Mouse (Mus musculus) forebrain, embryonic 12.5 days (tissue): ENCODE measurements around the gene Efna2. TPM values are rescaled to one million over a fixed set of nuclear protein-coding genes. Genes with fewer than 3 reads are reported as not detected.
"Not testable (repeated sequence)": the region's sequence is repeated elsewhere in the genome, so short reads cannot be mapped to it uniquely, and the experiment has no call there.

Experiments
- ATAC-seq: fragments of 200-750 bp; cut with Nextera tagmentation; 2 replicates; pipeline ENCODE4 v1.8.0; 2017; ENCODE audit warnings: moderate TSS enrichment; ENCODE audit not compliant: low FRiP score
- H3K27ac ChIP-seq: fragments of 300-500 bp; sonication (generic); 2 replicates; pipeline ENCODE4 v1.5.1; 2016; ENCODE audit warnings: mild to moderate bottlenecking
- H3K27me3 ChIP-seq: fragments of 300-500 bp; sonication (generic); 2 replicates; pipeline ENCODE4 v1.6.1; 2016; ENCODE audit warnings: mild to moderate bottlenecking
- H3K36me3 ChIP-seq: fragments of 300-500 bp; sonication (generic); replicated peaks from 2 replicates; pipeline ENCODE4 v1.6.1; 2016; ENCODE audit warnings: mild to moderate bottlenecking
- H3K4me1 ChIP-seq: fragments of 300-500 bp; sonication (generic); 2 replicates; pipeline ENCODE4 v1.6.1; 2016
- H3K4me2 ChIP-seq: fragments of 300-500 bp; sonication (generic); 2 replicates; pipeline ENCODE4 v1.6.1; 2016; ENCODE audit warnings: mild to moderate bottlenecking, moderate library complexity
- H3K4me3 ChIP-seq: fragments of 300-500 bp; sonication (generic); replicated peaks from 2 replicates; pipeline ENCODE4 v1.5.1; 2016; ENCODE audit warnings: mild to moderate bottlenecking
- H3K9ac ChIP-seq: fragments of 300-500 bp; sonication (generic); 2 replicates; pipeline ENCODE4 v1.6.1; 2016; ENCODE audit warnings: mild to moderate bottlenecking
- H3K9me3 ChIP-seq: fragments of 300-500 bp; sonication (generic); 2 replicates; pipeline ENCODE4 v1.6.1; 2016
- WGBS: fragments of 180-500 bp; shearing (Covaris S2); methylation state at CpG from one replicate; pipeline ENCODE4 v1.1.7; 2016; 5-methylcytosine and 5-hydroxymethylcytosine counted together
- polyA plus RNA-seq: library from polyadenylated mRNA; unstranded; fragments of >200 nt; fragmentation: Nextera tagmentation; extraction: Ambion mirVana; gene quantifications from 2 replicates; pipeline ENCODE4 v1.2.1, GENCODE M21; 2016

The Efna2 gene
- polyA plus RNA-seq, 1 experiment from 2014 or later: 48.9 TPM

- not testable (repeated sequence) for H3K9me3 ChIP-seq, ATAC-seq, H3K4me3 ChIP-seq
- 87% methylated on average over 4 of the region's 4 CpGs for WGBS
- H3K27ac ChIP-seq: peak overlapping the region; percentile 75
- peaks cover 64% of the 10 kb centered on the region for H3K4me1 ChIP-seq
- H3K27me3 ChIP-seq: peaks cover 17% of the 10 kb centered on the region
- H3K9ac ChIP-seq: peak overlapping the region; percentile 25; the same call in 1 of the 2 replicates
- H3K36me3 ChIP-seq: peaks cover 15% of the 10 kb centered on the region
- peak overlapping the region; percentile 74 for H3K4me2 ChIP-seq
These were observed 13.1 kb upstream of the Efna2 start for GRCm38 (mm10) chr10:80166136-80166535.

- Histone ChIP-seq H3K4me1 (peaks cover 67% of the 10 kb centered on the region), H3K36me3 (peaks cover 29% of the 10 kb centered on the region), H3K4me3 (peak overlapping the region; percentile 93), H3K9ac (peak overlapping the region; percentile 98), H3K9me3 (no peaks in the 10 kb centered on the region), H3K4me2 (peak overlapping the region; percentile 91), H3K27ac (peak overlapping the region; percentile 99), H3K27me3 (peaks cover 17% of the 10 kb centered on the region)
- peak; percentile 93 for ATAC-seq
- WGBS: under 1% methylated on average over 54 of the region's 55 CpGs
These were observed 11.7 kb upstream of the Efna2 start for GRCm38 (mm10) chr10:80167460-80168037.

- Histone ChIP-seq H3K27ac (peak overlapping the region; percentile 99), H3K4me3 (peak overlapping the region; percentile 93), H3K27me3 (peaks cover 11% of the 10 kb centered on the region), H3K4me1 (peaks cover 69% of the 10 kb centered on the region), H3K9me3 (no peaks in the 10 kb centered on the region), H3K9ac (peak overlapping the region; percentile 98), H3K36me3 (peaks cover 29% of the 10 kb centered on the region), H3K4me2 (peak overlapping the region; percentile 91)
- under 1% methylated on average over 48 of the region's 48 CpGs for WGBS
- ATAC-seq: peak; percentile 56
These were observed 11.1 kb upstream of the Efna2 start for GRCm38 (mm10) chr10:80168038-80168661.

GRCm38 (mm10) chr10:80169070-80169469, 10.2 kb upstream of the Efna2 start:
- Histone ChIP-seq H3K4me2 (peak overlapping the region; percentile 91), H3K9me3 (no peaks in the 10 kb centered on the region), H3K36me3 (peaks cover 29% of the 10 kb centered on the region), H3K4me3 (peak overlapping the region; percentile 93), H3K27me3 (peaks cover 5% of the 10 kb centered on the region; the same call in 1 of the 2 replicates), H3K27ac (peak overlapping the region; percentile 99; the same call in 1 of the 2 replicates), H3K9ac (peak overlapping the region; percentile 98), H3K4me1 (peaks cover 72% of the 10 kb centered on the region)
- 65% methylated on average over 1 of the region's 1 CpGs for WGBS
- no peak for ATAC-seq

- no peaks in the 10 kb centered on the region for H3K9me3 ChIP-seq
- peaks cover 29% of the 10 kb centered on the region for H3K36me3 ChIP-seq
- H3K27me3 ChIP-seq: no peaks in the 10 kb centered on the region
- 0 out of 2 replicates have a peak overlapping the region, but pooled peaks have one; percentile 29 for H3K9ac ChIP-seq
- peaks cover 68% of the 10 kb centered on the region for H3K4me1 ChIP-seq
- H3K4me3 ChIP-seq: no peak overlapping the region; the same call in 1 of the 2 replicates
- no peak overlapping the region for H3K27ac ChIP-seq
- H3K4me2 ChIP-seq: peak overlapping the region; percentile 91; the same call in 1 of the 2 replicates
- WGBS: 95% methylated on average over 7 of the region's 7 CpGs
- ATAC-seq: no peak
These were observed 9.6 kb upstream of the Efna2 start for GRCm38 (mm10) chr10:80169651-80170050.

- no peaks in the 10 kb centered on the region for H3K27me3 ChIP-seq
- H3K4me2 ChIP-seq: no peak overlapping the region
- H3K9ac ChIP-seq: 0 out of 2 replicates have a peak overlapping the region, but pooled peaks have one; percentile 29
- 0 out of 2 replicates have a peak overlapping the region, but pooled peaks have one; percentile 13 for H3K27ac ChIP-seq
- 95% methylated on average over 16 of the region's 16 CpGs for WGBS
- peaks cover 68% of the 10 kb centered on the region for H3K4me1 ChIP-seq
- peaks cover 29% of the 10 kb centered on the region for H3K36me3 ChIP-seq
- ATAC-seq: no peak
- H3K9me3 ChIP-seq: no peaks in the 10 kb centered on the region
- H3K4me3 ChIP-seq: no peak overlapping the region; the same call in 1 of the 2 replicates
These were observed 9.2 kb upstream of the Efna2 start for GRCm38 (mm10) chr10:80170052-80170451.

- H3K4me1 ChIP-seq: peaks cover 67% of the 10 kb centered on the region
- no peaks in the 10 kb centered on the region for H3K27me3 ChIP-seq
- H3K9me3 ChIP-seq: no peaks in the 10 kb centered on the region
- H3K9ac ChIP-seq: 0 out of 2 replicates have a peak overlapping the region, but pooled peaks have one; percentile 29
- H3K4me2 ChIP-seq: no peak overlapping the region
- 96% methylated on average over 19 of the region's 19 CpGs for WGBS
- H3K4me3 ChIP-seq: no peak overlapping the region
- H3K27ac ChIP-seq: 0 out of 2 replicates have a peak overlapping the region, but pooled peaks have one; percentile 13
- peaks cover 29% of the 10 kb centered on the region for H3K36me3 ChIP-seq
- no peak for ATAC-seq
These were observed 8.7 kb upstream of the Efna2 start for GRCm38 (mm10) chr10:80170601-80171021.

GRCm38 (mm10) chr10:80171252-80171651, 8.0 kb upstream of the Efna2 start:
- Histone ChIP-seq H3K4me3 (peak overlapping the region; percentile 14), H3K4me2 (peak overlapping the region; percentile 8; the same call in 1 of the 2 replicates), H3K9ac (no peak overlapping the region), H3K36me3 (peaks cover 29% of the 10 kb centered on the region), H3K4me1 (peaks cover 69% of the 10 kb centered on the region), H3K27me3 (no peaks in the 10 kb centered on the region), H3K9me3 (no peaks in the 10 kb centered on the region), H3K27ac (peak overlapping the region; percentile 86)
- 94% methylated on average over 15 of the region's 15 CpGs for WGBS
- no peak for ATAC-seq

GRCm38 (mm10) chr10:80171760-80172526, 7.3 kb upstream of the Efna2 start:
- peaks cover 67% of the 10 kb centered on the region for H3K4me1 ChIP-seq
- no peaks in the 10 kb centered on the region for H3K27me3 ChIP-seq
- no peaks in the 10 kb centered on the region for H3K9me3 ChIP-seq
- no peak for ATAC-seq
- peak overlapping the region; percentile 45 for H3K4me3 ChIP-seq
- H3K4me2 ChIP-seq: peak overlapping the region; percentile 59
- WGBS: 85% methylated on average over 42 of the region's 45 CpGs
- H3K27ac ChIP-seq: peak overlapping the region; percentile 86
- peak overlapping the region; percentile 50; the same call in 1 of the 2 replicates for H3K9ac ChIP-seq
- H3K36me3 ChIP-seq: peaks cover 29% of the 10 kb centered on the region

- Histone ChIP-seq H3K4me2 (peak within 1 kb of the TSS; percentile 59), H3K4me1 (peaks cover 71% of the 10 kb centered on the region), H3K36me3 (peaks cover 29% of the 10 kb centered on the region), H3K9me3 (no peaks in the 10 kb centered on the region), H3K27ac (peak within 1 kb of the TSS; percentile 86), H3K4me3 (peak within 1 kb of the TSS; percentile 45), H3K27me3 (no peaks in the 10 kb centered on the region), H3K9ac (peak within 1 kb of the TSS; percentile 57)
- WGBS: 6% methylated on average over 35 of the region's 35 CpGs
- ATAC-seq: peak; percentile 70
These were observed 6.6 kb upstream of the Efna2 start, which contains the start of gene 1600002K03Rik for GRCm38 (mm10) chr10:80172527-80173292. TSS of gene 1600002K03Rik (plus strand) at chr10:80172944.

GRCm38 (mm10) chr10:80173358-80173757, 5.9 kb upstream of the Efna2 start:
- peak overlapping the region; percentile 45 for H3K4me3 ChIP-seq
- 17% methylated on average over 11 of the region's 11 CpGs for WGBS
- no peaks in the 10 kb centered on the region for H3K9me3 ChIP-seq
- H3K36me3 ChIP-seq: peaks cover 29% of the 10 kb centered on the region
- H3K27me3 ChIP-seq: no peaks in the 10 kb centered on the region
- peak overlapping the region; percentile 86 for H3K27ac ChIP-seq
- H3K9ac ChIP-seq: peak overlapping the region; percentile 57; the same call in 1 of the 2 replicates
- no peak for ATAC-seq
- peak overlapping the region; percentile 59 for H3K4me2 ChIP-seq
- H3K4me1 ChIP-seq: peaks cover 78% of the 10 kb centered on the region
